Mouse (Mus musculus) kidney, postnatal 0 days (tissue): ENCODE measurements around the gene Zfp382. TPM values are rescaled to one million over a fixed set of nuclear protein-coding genes. Genes with fewer than 3 reads are reported as not detected.

Experiments
- ATAC-seq: fragments of 200-750 bp; cut with Nextera tagmentation; replicated peaks from 2 replicates; pipeline ENCODE4 v1.8.0; 2017; ENCODE audit warnings: low read depth, moderate number of reproducible peaks, moderate TSS enrichment, moderate library complexity; ENCODE audit not compliant: low FRiP score
- DNase-seq: peaks from one replicate; pipeline ENCODE4 v3.0.0-alpha.2; 2016; ENCODE audit warnings: low spot score
- H3K27ac ChIP-seq: fragments of 300-500 bp; sonication (generic); 2 replicates; pipeline ENCODE4 v1.5.1; 2014; ENCODE audit warnings: mild to moderate bottlenecking
- H3K27me3 ChIP-seq: fragments of 300-500 bp; sonication (generic); 2 replicates; pipeline ENCODE4 v1.6.1; 2014; ENCODE audit warnings: low read length, mixed read lengths; ENCODE audit not compliant: insufficient read depth
- H3K36me3 ChIP-seq: fragments of 300-500 bp; sonication (generic); 2 replicates; pipeline ENCODE4 v1.6.1; 2014; ENCODE audit warnings: low read length, mixed read lengths; ENCODE audit not compliant: insufficient read depth
- H3K4me1 ChIP-seq: fragments of 300-500 bp; sonication (generic); replicated peaks from 2 replicates; pipeline ENCODE4 v1.6.1; 2014; ENCODE audit warnings: antibody characterized with exemption, low read length, mixed read lengths; ENCODE audit not compliant: insufficient read depth
- H3K4me2 ChIP-seq: fragments of 300-500 bp; sonication (generic); 2 replicates; pipeline ENCODE4 v1.6.1; 2014; ENCODE audit warnings: mild to moderate bottlenecking, low read length, moderate library complexity, mixed read lengths
- H3K4me3 ChIP-seq: fragments of 300-500 bp; sonication (generic); replicated peaks from 2 replicates; pipeline ENCODE4 v1.5.1; 2014; ENCODE audit warnings: low read depth, low read length
- H3K9ac ChIP-seq: fragments of 300-500 bp; sonication (generic); 2 replicates; pipeline ENCODE4 v1.6.1; 2014; ENCODE audit warnings: low read depth, low read length
- H3K9me3 ChIP-seq: fragments of 300-500 bp; sonication (generic); replicated peaks from 2 replicates; pipeline ENCODE4 v1.6.1; 2016; ENCODE audit warnings: low read length, inconsistent platforms, mixed read lengths
- CTCF ChIP-seq: IDR thresholded peaks from 2 replicates; pipeline ENCODE4 v1.5.1; 2016; ENCODE audit warnings: antibody characterized with exemption, low read depth, mild to moderate bottlenecking, moderate library complexity
- WGBS: fragments of 180-500 bp; shearing (Covaris S2); extraction: QIAGEN DNeasy Blood & Tissue Kit; methylation state at CpG from one replicate; pipeline ENCODE4 v1.1.7; 2014; 5-methylcytosine and 5-hydroxymethylcytosine counted together
- polyA plus RNA-seq: library from polyadenylated mRNA; unstranded; fragments of >200 nt; fragmentation: Nextera tagmentation; extraction: Ambion mirVana; gene quantifications from 2 replicates; pipeline ENCODE4 v1.2.1, GENCODE M21; 2015

Gene Zfp382
- polyA plus RNA-seq, 1 experiment from 2014 or later, result 4.9 TPM

- ATAC-seq (no peak), DNase-seq (peak; percentile 76)
Measured at GRCm38 (mm10) chr7:30090970-30091585, 30.7 kb upstream of the Zfp382 start.

GRCm38 (mm10) chr7:30092666-30093065 lies 29.1 kb upstream of the Zfp382 start:
- Histone ChIP-seq H3K27me3 (no peaks in the 10 kb centered on the region), H3K4me2 (no peak overlapping the region), H3K36me3 (no peaks in the 10 kb centered on the region), H3K27ac (no peak overlapping the region), H3K9me3 (no peaks in the 10 kb centered on the region), H3K9ac (no peak overlapping the region), H3K4me3 (no peak overlapping the region), H3K4me1 (peaks cover 15% of the 10 kb centered on the region; the same call in 1 of the 2 replicates)
- DNase-seq (no peak), ATAC-seq (no peak)
- 81% methylated on average over 9 of the region's 9 CpGs for WGBS
- no peak for TF ChIP-seq CTCF

More at GRCm38 (mm10) chr7:30090970-30091585, 30.7 kb upstream of the Zfp382 start:
- WGBS, result 8% methylated on average over 9 of the region's 9 CpGs
- Histone ChIP-seq H3K36me3 (no peaks in the 10 kb centered on the region), H3K4me1 (peaks cover 15% of the 10 kb centered on the region; the same call in 1 of the 2 replicates), H3K9me3 (no peaks in the 10 kb centered on the region), H3K27me3 (no peaks in the 10 kb centered on the region), H3K9ac (no peak overlapping the region), H3K4me2 (peak overlapping the region; percentile 81), H3K4me3 (peak overlapping the region; percentile 60), H3K27ac (peak overlapping the region; percentile 42; the same call in 1 of the 2 replicates)
- peak; percentile 74 for TF ChIP-seq CTCF

- Histone ChIP-seq H3K27ac (no peak overlapping the region), H3K4me1 (peaks cover 10% of the 10 kb centered on the region; the same call in 1 of the 2 replicates)
- TF ChIP-seq CTCF, result no peak
Measured at GRCm38 (mm10) chr7:30093918-30094415, 27.8 kb upstream of the Zfp382 start.

GRCm38 (mm10) chr7:30094646-30095429 lies 26.9 kb upstream of the Zfp382 start, which contains the start of gene Zfp260:
Zfp260 (plus strand) TSS chr7:30094777.
- DNase-seq, result peak; percentile 100
- WGBS, result under 1% methylated on average over 26 of the region's 26 CpGs

More at GRCm38 (mm10) chr7:30093918-30094415, 27.8 kb upstream of the Zfp382 start:
- Histone ChIP-seq H3K9me3 (no peaks in the 10 kb centered on the region), H3K4me3 (peak overlapping the region; percentile 75), H3K9ac (no peak overlapping the region), H3K36me3 (0 out of 2 replicates have a peak, but pooled peaks cover 2% of the 10 kb centered on the region), H3K4me2 (peak overlapping the region; percentile 76), H3K27me3 (no peaks in the 10 kb centered on the region)
- WGBS, result 73% methylated on average over 6 of the region's 6 CpGs
- ATAC-seq, result no peak
- no peak for DNase-seq

GRCm38 (mm10) chr7:30095551-30096125 lies 26.1 kb upstream of the Zfp382 start:
- H3K4me1 ChIP-seq, result 0 out of 2 replicates have a peak, but pooled peaks cover 2% of the 10 kb centered on the region
- peak overlapping the region; percentile 76 for H3K4me2 ChIP-seq
- peaks cover 12% of the 10 kb centered on the region; the same call in 1 of the 2 replicates for H3K36me3 ChIP-seq
- H3K9me3 ChIP-seq, result no peaks in the 10 kb centered on the region
- 1% methylated on average over 5 of the region's 5 CpGs for WGBS
- peak overlapping the region; percentile 31; the same call in 1 of the 2 replicates for H3K27ac ChIP-seq
- ATAC-seq, result no peak
- peak; percentile 24 for DNase-seq
- TF ChIP-seq CTCF, result no peak
- no peaks in the 10 kb centered on the region for H3K27me3 ChIP-seq
- H3K9ac ChIP-seq, result peak overlapping the region; percentile 81; the same call in 1 of the 2 replicates
- H3K4me3 ChIP-seq, result peak overlapping the region; percentile 75

More at GRCm38 (mm10) chr7:30094646-30095429, 26.9 kb upstream of the Zfp382 start, which contains the start of gene Zfp260:
- H3K27me3 ChIP-seq, result no peaks in the 10 kb centered on the region
- peak within 1 kb of the TSS; percentile 76 for H3K4me2 ChIP-seq
- H3K4me3 ChIP-seq, result peak within 1 kb of the TSS; percentile 75
- no peak; the same call in 1 of the 2 replicates for TF ChIP-seq CTCF
- ATAC-seq, result peak; percentile 79
- H3K36me3 ChIP-seq, result peaks cover 8% of the 10 kb centered on the region; the same call in 1 of the 2 replicates
- H3K27ac ChIP-seq, result peak within 1 kb of the TSS; percentile 94
- H3K9ac ChIP-seq, result peak within 1 kb of the TSS; percentile 81
- 0 out of 2 replicates have a peak, but pooled peaks cover 2% of the 10 kb centered on the region for H3K4me1 ChIP-seq
- H3K9me3 ChIP-seq, result no peaks in the 10 kb centered on the region
